Mouse (Mus musculus) macrophage (primary cell): ENCODE measurements around the gene Ttc3. TPM values are rescaled to one million over a fixed set of nuclear protein-coding genes. Genes with fewer than 3 reads are reported as not detected.

Source experiments
- H3K27ac ChIP-seq: fragments of 350-480 bp; formaldehyde crosslinking; 2 replicates; pipeline ENCODE4 v1.9.0; 2021
- H3K36me3 ChIP-seq: fragments of 350-480 bp; formaldehyde crosslinking; 2 replicates; pipeline ENCODE4 v1.9.0; 2021; ENCODE audit errors: inconsistent target
- H3K4me3 ChIP-seq: fragments of 350-480 bp; formaldehyde crosslinking; 2 replicates; pipeline ENCODE4 v1.9.0; 2021; ENCODE audit errors: inconsistent target
- H3K79me2 ChIP-seq: fragments of 350-480 bp; formaldehyde crosslinking; 2 replicates; pipeline ENCODE4 v1.9.0; 2021; ENCODE audit errors: inconsistent target
- WGBS: methylation state at CpG from one replicate; pipeline ENCODE4 v1.1.7; 2026; ENCODE audit warnings: inconsistent platforms; ENCODE audit not compliant: missing documents; 5-methylcytosine and 5-hydroxymethylcytosine counted together
- polyA plus RNA-seq: library from polyadenylated mRNA; stranded (reverse); fragments of 250-400 nt; gene quantifications from 3 replicates; pipeline ENCODE4 v1.2.4, GENCODE M21; 2018; ENCODE audit warnings: inconsistent platforms

The Ttc3 gene
- polyA plus RNA-seq, 1 experiment from 2014 or later = 38.2 TPM

- H3K4me3 ChIP-seq = no peak overlapping the region
- H3K79me2 ChIP-seq = peaks cover 76% of the 10 kb centered on the region
- no peaks in the 10 kb centered on the region for H3K36me3 ChIP-seq
- H3K27ac ChIP-seq = no peak overlapping the region
- 78% methylated on average over 1 of the region's 1 CpGs for WGBS
Observed at GRCm38 (mm10) chr16:94379386-94379785, 9.0 kb downstream of the Ttc3 start.

GRCm38 (mm10) chr16:94383277-94383676 lies 12.9 kb downstream of the Ttc3 start:
- Histone ChIP-seq H3K27ac (no peak overlapping the region), H3K4me3 (no peak overlapping the region), H3K79me2 (peaks cover 42% of the 10 kb centered on the region; the same call in 1 of the 2 replicates), H3K36me3 (no peaks in the 10 kb centered on the region)
- 96% methylated on average over 3 of the region's 3 CpGs for WGBS

- no peak overlapping the region for H3K27ac ChIP-seq
- peaks cover under 1% of the 10 kb centered on the region; the same call in 1 of the 2 replicates for H3K79me2 ChIP-seq
- no peaks in the 10 kb centered on the region for H3K36me3 ChIP-seq
- no peak overlapping the region for H3K4me3 ChIP-seq
- WGBS = 90% methylated on average over 7 of the region's 7 CpGs
Observed at GRCm38 (mm10) chr16:94387690-94388089, 17.3 kb downstream of the Ttc3 start.

GRCm38 (mm10) chr16:94392299-94392698 lies 21.9 kb downstream of the Ttc3 start:
- H3K27ac ChIP-seq = no peak overlapping the region
- H3K36me3 ChIP-seq = no peaks in the 10 kb centered on the region
- WGBS = 46% methylated on average over 4 of the region's 4 CpGs

GRCm38 (mm10) chr16:94395051-94395450 lies 24.6 kb downstream of the Ttc3 start:
- Histone ChIP-seq H3K27ac (no peak overlapping the region), H3K36me3 (no peaks in the 10 kb centered on the region), H3K4me3 (no peak overlapping the region), H3K79me2 (no peaks in the 10 kb centered on the region)
- WGBS = 84% methylated on average over 3 of the region's 3 CpGs

More at GRCm38 (mm10) chr16:94392299-94392698, 21.9 kb downstream of the Ttc3 start:
- H3K79me2 ChIP-seq = no peaks in the 10 kb centered on the region
- H3K4me3 ChIP-seq = no peak overlapping the region

- Histone ChIP-seq H3K4me3 (no peak overlapping the region), H3K36me3 (no peaks in the 10 kb centered on the region), H3K79me2 (no peaks in the 10 kb centered on the region), H3K27ac (no peak overlapping the region)
- 23% methylated on average over 6 of the region's 7 CpGs for WGBS
Observed at GRCm38 (mm10) chr16:94396641-94397040, 26.2 kb downstream of the Ttc3 start.

GRCm38 (mm10) chr16:94399141-94399540 lies 28.7 kb downstream of the Ttc3 start:
- H3K36me3 ChIP-seq = no peaks in the 10 kb centered on the region
- H3K4me3 ChIP-seq = no peak overlapping the region
- H3K79me2 ChIP-seq = no peaks in the 10 kb centered on the region
- 96% methylated on average over 2 of the region's 2 CpGs for whole genome bisulfite sequencing
- H3K27ac ChIP-seq = no peak overlapping the region

- Histone ChIP-seq H3K4me3 (no peak overlapping the region), H3K27ac (no peak overlapping the region), H3K36me3 (no peaks in the 10 kb centered on the region), H3K79me2 (no peaks in the 10 kb centered on the region)
- WGBS = 88% methylated on average over 2 of the region's 2 CpGs
Observed at GRCm38 (mm10) chr16:94401636-94402035, 31.2 kb downstream of the Ttc3 start.

- no peak overlapping the region for H3K27ac ChIP-seq
- H3K4me3 ChIP-seq = no peak overlapping the region
- H3K79me2 ChIP-seq = no peaks in the 10 kb centered on the region
- 89% methylated on average over 4 of the region's 4 CpGs for WGBS
- no peaks in the 10 kb centered on the region for H3K36me3 ChIP-seq
Observed at GRCm38 (mm10) chr16:94402185-94402584, 31.8 kb downstream of the Ttc3 start.

- no peak overlapping the region for H3K4me3 ChIP-seq
- no peak overlapping the region for H3K27ac ChIP-seq
- WGBS = 75% methylated on average over 3 of the region's 3 CpGs
- 0 out of 2 replicates have a peak, but pooled peaks cover 3% of the 10 kb centered on the region for H3K36me3 ChIP-seq
- H3K79me2 ChIP-seq = no peaks in the 10 kb centered on the region
Observed at GRCm38 (mm10) chr16:94411287-94411686, 40.9 kb downstream of the Ttc3 start.

- WGBS = 94% methylated on average over 2 of the region's 2 CpGs
- H3K27ac ChIP-seq = no peak overlapping the region
- H3K36me3 ChIP-seq = 0 out of 2 replicates have a peak, but pooled peaks cover 3% of the 10 kb centered on the region
Observed at GRCm38 (mm10) chr16:94412198-94412597, 41.8 kb downstream of the Ttc3 start.

GRCm38 (mm10) chr16:94412760-94413159 lies 42.3 kb downstream of the Ttc3 start:
- Histone ChIP-seq H3K4me3 (no peak overlapping the region), H3K79me2 (no peaks in the 10 kb centered on the region), H3K36me3 (0 out of 2 replicates have a peak, but pooled peaks cover 3% of the 10 kb centered on the region), H3K27ac (no peak overlapping the region)
- WGBS = 96% methylated on average over 4 of the region's 4 CpGs

More at GRCm38 (mm10) chr16:94412198-94412597, 41.8 kb downstream of the Ttc3 start:
- Histone ChIP-seq H3K4me3 (no peak overlapping the region), H3K79me2 (no peaks in the 10 kb centered on the region)

GRCm38 (mm10) chr16:94414151-94414550 lies 43.7 kb downstream of the Ttc3 start:
- WGBS = 92% methylated on average over 6 of the region's 6 CpGs
- 0 out of 2 replicates have a peak, but pooled peaks cover 3% of the 10 kb centered on the region for H3K36me3 ChIP-seq
- H3K27ac ChIP-seq = no peak overlapping the region
- H3K79me2 ChIP-seq = no peaks in the 10 kb centered on the region
- no peak overlapping the region for H3K4me3 ChIP-seq

GRCm38 (mm10) chr16:94420498-94420897 lies 50.1 kb downstream of the Ttc3 start:
- Histone ChIP-seq H3K27ac (no peak overlapping the region), H3K4me3 (no peak overlapping the region), H3K79me2 (no peaks in the 10 kb centered on the region), H3K36me3 (peaks cover 11% of the 10 kb centered on the region)
- WGBS = 94% methylated on average over 3 of the region's 3 CpGs

GRCm38 (mm10) chr16:94428948-94429347 lies 58.5 kb downstream of the Ttc3 start:
- Histone ChIP-seq H3K27ac (no peak overlapping the region), H3K4me3 (no peak overlapping the region), H3K79me2 (no peaks in the 10 kb centered on the region), H3K36me3 (peaks cover 10% of the 10 kb centered on the region; the same call in 1 of the 2 replicates)
- 98% methylated on average over 4 of the region's 4 CpGs for WGBS
